Mouse (Mus musculus) heart, postnatal 10 days (tissue): Measurements from ENCODE around the gene Gm17018. TPM values are rescaled to one million over a fixed set of nuclear protein-coding genes. Genes with fewer than 3 reads are reported as not detected.
A peak's percentile ranks its signal among the peaks of the same experiment; 100 is the strongest.

ENCODE experiments used
- DNase-seq, 2 experiments: peaks; one replicate each; pipeline ENCODE4 v3.0.0; 2021
- intact Hi-C: fragments of 180-260 bp; cut with DNase I; formaldehyde crosslinking; loops from one replicate; pipeline ENCODE4 v1.15.1; 2025
- total RNA-seq, 2 experiments: library from RNA; stranded (reverse); gene quantifications; 2 replicates each; pipeline ENCODE4 v1.2.3; 2021

The Gm17018 gene
- 10 to 100 TPM; 15.0 to 16.5 TPM for total RNA-seq

GRCm38 (mm10) chr19:45560153-45560890, at the start of gene Gm17018, which contains the start of gene Poll:
TSS of gene Gm17018 (plus strand) at chr19:45560615.
TSS of gene Poll (minus strand) at chr19:45560531.
- DNase-seq, result peak; percentile 90 to 96
- intact Hi-C loops, result no loop called here

DNA sequence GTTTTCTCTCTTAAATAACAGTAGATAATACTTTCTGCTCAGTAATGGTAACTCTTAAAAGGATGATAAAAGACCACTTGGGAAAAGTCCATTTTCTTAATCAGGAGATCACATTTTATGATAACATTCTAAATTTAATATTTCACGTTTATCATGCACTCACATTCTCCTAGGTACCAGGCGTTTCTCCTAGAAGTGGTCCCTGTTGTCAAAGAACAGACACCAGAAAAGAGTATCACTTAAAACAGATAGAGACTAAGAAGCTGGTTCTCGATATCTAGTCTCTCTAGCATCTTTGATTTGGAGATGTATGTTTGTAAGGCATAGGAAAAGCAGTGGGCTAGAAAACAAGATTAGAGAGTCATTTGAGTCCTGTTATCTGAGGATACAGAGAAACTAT, 49.7 kb upstream of the Gm17018 start:
- intact Hi-C loops, result no loop called here
- DNase-seq, result no peak

DNA sequence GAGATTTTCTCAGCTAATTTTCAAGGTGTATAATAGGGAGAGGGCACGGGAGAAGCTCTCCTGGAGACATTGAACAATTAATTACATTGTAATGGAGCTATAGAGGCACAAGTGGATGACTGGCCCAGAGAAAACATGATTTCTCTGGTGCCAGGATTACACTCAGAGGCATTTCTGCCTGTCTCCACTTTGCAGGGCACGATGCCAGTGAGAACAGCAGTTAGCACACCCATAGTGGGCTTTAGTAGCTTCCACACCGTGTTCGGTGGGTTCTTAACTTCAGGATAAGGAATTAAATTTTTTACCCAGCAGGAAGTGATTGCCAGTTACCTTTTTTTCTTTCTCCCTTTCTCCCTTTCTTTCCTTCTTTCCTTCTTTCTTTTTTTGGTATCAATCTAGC, 49.0 kb upstream of the Gm17018 start:
- intact Hi-C loops, result no loop called here
- no peak for DNase-seq

DNA sequence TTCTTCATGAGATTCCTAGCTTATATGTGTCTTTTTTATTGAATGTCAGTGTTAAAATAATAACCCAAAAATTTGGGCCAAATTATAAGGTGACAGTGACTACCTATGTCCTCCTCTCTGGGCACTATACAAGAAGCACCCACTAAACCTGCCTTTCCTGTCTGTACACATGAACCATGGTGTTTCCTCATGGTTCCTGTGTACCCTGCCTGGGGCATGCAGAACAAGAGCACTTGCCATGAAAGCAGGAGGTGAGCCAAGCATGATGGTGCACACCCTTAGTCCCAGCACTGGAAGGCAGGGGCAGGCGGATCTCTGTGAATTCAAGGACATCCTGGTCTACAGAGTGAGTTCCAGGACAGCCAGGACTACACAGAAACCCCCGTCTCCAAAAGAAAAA, 45.1 kb upstream of the Gm17018 start:
- DNase-seq, result no peak
- intact Hi-C loops, result no loop called here

GRCm38 (mm10) chr19:45516264-45516663, 44.2 kb upstream of the Gm17018 start:
- intact Hi-C loops, result no loop called here

GRCm38 (mm10) chr19:45527382-45527781, 33.0 kb upstream of the Gm17018 start:
- DNase-seq, result no peak
- intact Hi-C loops, result no loop called here

More at GRCm38 (mm10) chr19:45516264-45516663, 44.2 kb upstream of the Gm17018 start:
- DNase-seq, result no peak

DNA sequence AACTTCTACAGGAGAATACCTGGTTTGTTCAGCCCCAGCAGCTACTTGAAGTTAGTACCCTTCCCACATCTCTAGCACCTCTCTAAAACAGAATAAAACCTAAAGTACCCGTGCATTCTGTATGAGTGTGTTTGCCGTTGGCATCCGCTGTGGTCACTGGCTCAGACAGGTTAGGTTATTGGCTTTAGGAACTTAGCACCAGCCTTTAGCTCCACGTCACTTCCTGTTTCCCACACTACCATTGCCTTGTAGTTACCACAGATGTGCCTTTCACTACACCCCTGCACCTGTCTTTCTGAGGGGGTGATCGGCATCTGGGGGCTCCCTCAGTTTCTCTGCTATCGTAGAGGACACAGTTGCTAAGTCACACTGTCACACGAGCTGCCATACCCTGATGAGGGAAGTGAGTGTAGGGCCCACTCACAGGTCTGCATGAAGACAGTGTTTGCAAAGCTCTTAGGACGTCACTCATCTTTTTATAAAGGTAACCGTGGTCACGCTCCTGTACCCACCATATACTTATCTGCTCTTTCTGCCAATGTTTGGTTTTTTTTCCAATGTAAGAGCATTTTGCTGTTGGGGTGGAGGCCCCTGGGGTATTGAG, 32.4 kb upstream of the Gm17018 start:
- intact Hi-C loops, result no loop called here
- no peak for DNase-seq

- intact Hi-C loops, result no loop called here
- no peak for DNase-seq
Observed at GRCm38 (mm10) chr19:45529294-45529693, 31.1 kb upstream of the Gm17018 start.

DNA sequence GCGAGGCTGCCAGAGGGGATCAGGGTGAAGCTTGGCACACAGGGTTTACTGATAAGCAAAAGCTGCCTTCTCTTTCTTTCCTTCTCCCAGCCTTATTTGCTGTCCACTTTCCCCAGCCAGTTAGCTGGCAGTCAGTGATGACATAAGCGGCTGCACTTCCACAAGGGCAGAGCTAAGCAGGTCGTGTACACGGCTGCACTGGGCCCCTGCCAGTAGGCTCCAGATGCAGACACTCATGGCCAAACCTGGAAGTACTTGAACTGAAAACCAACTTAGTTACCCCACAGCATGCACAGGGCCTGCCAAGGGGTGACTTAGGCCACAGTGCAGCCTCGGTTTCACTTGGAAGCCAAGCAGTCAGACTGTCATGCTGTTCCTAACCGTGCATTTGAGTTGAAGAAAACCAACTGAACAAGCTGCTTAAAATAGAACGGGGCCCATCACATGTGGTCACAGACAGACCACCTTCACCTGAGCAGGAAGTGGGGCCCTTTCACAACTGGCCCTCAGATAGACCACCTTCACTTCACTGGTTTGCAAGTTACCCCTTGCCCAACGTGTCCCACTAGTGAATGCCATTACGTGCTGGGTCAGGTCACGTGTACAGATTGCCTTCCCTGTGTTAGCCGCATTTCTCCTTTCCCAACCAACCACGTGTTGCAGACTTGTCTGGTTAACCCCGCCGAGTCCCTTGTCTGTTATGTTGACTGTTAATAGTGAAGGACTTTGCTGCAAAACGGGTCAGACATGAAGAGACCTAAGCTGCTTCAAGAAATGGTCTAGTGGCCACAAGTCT, 30.0 kb upstream of the Gm17018 start:
- DNase-seq, result peak; percentile 61 to 62
- intact Hi-C loops, result no loop called here

DNA sequence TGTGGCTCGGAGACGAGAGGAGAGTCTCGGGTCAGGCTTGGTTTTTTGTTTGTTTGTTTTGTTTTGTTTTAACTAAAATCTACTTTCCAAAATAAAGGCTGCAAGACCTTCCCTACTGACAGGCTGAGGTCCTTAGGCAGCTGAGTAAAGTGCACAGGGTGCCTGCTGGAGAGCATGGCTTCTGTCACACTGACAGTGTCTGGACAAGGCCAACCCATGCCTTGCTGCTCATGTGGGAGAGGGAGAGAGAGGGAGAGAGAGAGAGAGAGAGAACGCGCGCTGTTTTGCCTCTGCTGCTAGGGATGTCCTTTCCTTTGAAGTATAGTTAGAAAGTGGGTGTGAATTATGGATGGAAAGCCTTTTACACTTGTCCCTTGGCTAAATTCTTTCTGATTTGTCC, 28.9 kb upstream of the Gm17018 start:
- intact Hi-C loops, result no loop called here
- DNase-seq, result no peak

- intact Hi-C loops, result no loop called here
- no peak for DNase-seq
Observed at GRCm38 (mm10) chr19:45533617-45534016, 26.8 kb upstream of the Gm17018 start.

DNA sequence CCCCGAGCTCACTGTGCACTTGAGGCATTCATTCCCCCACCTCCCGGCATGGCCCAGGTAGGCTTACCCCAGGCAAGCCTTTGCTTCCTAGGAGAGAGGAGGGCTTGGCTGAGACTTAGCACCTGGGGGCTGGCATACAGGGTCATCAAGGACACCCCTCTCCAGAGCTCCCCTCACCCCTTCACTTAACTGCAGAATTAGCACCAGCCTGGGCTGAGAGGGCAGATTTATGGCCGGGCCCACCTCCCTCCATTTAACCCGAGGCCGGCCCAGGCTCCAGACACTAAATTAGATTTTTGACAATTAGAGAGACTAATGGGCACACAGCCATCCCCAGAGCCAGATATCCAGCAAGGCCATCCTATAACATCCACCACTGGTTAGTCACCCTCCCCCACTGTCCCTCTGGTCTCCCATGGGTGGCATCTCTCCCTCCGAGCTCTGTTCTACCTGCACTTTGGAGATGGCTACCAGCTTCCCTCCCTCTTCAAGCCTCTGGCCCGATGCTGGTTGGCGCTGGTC, 25.1 kb upstream of the Gm17018 start:
- no peak for DNase-seq
- intact Hi-C loops, result no loop called here

- no peak for DNase-seq
- intact Hi-C loops, result no loop called here
Observed at GRCm38 (mm10) chr19:45535929-45536328, 24.5 kb upstream of the Gm17018 start.

GRCm38 (mm10) chr19:45537505-45537904, 22.9 kb upstream of the Gm17018 start:
- intact Hi-C loops, result no loop called here
- DNase-seq, result peak; percentile 59 to 69

GRCm38 (mm10) chr19:45540657-45541408, 19.6 kb upstream of the Gm17018 start:
- intact Hi-C loops, result loop anchor here (5.0 kb wide), 1 partner anchor 104 kb away; no protein-coding TSS in a partner anchor
- no peak for DNase-seq

DNA sequence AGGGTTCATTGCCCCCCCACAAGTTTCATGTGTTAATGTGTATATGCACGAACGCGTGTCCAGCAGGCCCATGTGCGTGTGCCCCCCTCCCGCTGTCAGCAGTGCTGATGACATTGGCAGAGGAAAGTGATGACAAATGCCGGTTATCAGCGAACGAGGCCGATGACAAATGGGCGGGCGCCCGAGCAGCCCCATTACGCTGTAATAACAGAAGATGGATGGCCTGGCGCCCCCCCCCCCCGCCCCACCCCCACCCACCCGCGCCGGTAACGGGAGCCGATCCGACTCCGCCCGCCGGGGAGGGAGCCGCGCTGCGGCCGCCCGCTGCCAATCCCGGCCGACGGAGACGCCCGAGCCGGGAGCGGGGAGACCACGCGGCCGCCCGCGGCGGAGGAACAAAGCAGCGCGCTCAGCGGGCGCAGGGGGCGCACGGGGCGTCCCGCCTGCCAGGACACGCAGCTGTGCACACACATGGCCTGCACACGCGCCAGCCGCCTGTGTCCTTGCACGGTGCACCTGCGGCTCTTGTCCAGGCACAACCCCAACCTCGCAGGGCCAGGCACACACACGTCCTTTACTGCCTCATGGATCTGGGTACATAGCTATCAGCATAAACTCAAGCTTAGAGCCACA, 18.9 kb upstream of the Gm17018 start:
- peak; percentile 47 to 50 for DNase-seq
- intact Hi-C loops, result loop anchor here (5.0 kb wide), 1 partner anchor 104 kb away; no protein-coding TSS in a partner anchor

DNA sequence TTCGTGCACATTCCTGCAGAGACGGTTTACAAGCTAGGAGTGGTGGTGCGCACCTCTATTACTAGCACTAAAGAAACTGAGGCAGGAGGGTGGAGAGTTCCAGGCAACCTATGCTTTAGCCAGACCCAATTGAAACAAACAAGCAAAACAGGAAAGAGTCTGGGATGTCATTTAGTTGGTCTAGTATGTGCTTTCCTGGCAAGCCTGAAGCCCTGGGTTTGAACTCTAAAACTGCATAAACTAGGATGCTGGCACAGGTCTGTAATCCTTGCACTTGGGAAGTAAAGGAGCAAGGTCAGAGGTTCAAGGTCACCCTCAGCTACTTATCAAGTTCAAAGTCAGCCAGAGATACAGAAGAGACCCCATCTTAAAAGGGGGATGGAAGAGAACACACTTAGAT, 18.4 kb upstream of the Gm17018 start:
- intact Hi-C loops, result loop anchor here (5.0 kb wide), 1 partner anchor 105 kb away; no protein-coding TSS in a partner anchor
- DNase-seq, result no peak

DNA sequence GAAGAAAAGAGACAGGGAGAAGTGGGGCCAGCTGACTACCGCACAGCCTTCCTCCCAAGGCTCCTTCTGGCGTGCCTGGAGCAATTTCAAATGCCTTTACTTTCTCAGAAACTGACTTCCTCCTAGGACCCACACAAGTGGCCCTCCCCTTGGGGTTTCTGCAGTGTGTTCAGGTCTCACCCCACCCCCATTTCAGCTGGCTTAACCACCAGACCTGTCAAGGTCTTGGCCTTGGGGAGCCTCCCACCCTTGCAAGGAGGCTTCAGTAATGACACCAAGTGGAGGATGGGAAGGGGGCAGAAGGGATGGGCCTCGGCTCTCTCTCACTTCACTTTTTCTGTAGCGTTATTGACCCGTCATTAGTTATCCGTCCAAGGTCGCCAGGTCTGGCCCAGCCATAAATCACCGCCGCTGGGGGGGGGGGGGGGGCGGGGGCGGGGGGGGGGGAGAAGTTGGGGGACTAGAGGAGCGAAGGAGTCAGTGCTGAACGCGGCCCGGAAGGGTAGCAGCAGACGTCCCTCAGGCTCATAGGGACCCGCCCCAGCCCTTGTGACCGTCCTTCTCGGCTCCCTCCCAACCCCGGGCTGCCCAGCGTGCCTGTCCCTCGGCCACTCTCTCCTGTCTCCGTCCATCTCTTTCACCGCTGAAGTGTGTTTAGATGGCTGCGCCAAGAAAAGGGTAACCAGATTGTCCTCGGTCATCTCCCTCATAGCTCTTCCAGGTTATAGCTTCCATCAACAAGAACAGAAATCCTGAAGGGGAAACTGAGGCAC, 16.1 kb upstream of the Gm17018 start:
- intact Hi-C loops, result loop anchor here (2.0 to 5.0 kb wide), 3 partner anchors 58 to 262 kb away; no protein-coding TSS in a partner anchor
- DNase-seq, result peak in 1 of 2 experiments; percentile 43

- intact Hi-C loops, result loop anchor here (1.0 to 5.0 kb wide), 6 partner anchors 58 to 368 kb away; no protein-coding TSS in a partner anchor
- DNase-seq, result peak; percentile 87 to 90
Observed at GRCm38 (mm10) chr19:45544925-45545321, 15.5 kb upstream of the Gm17018 start.
